Mouse (Mus musculus) frontal cortex, postnatal 10 days (tissue): ENCODE results near the gene Dhx30.
"Not testable (repeated sequence)": the region's sequence is repeated elsewhere in the genome, so short reads cannot be mapped to it uniquely, and the experiment has no call there.

Source experiments
- DNase-seq, 2 experiments: peaks; one replicate each; pipeline ENCODE4 v3.0.0; 2022; ENCODE audit warnings: low spot score in 2 of 2, mixed read lengths in 1 of 2

Gene Dhx30

GRCm38 (mm10) chr9:110094761-110095160 is 22.9 kb downstream of the Dhx30 start:
- no peak for DNase-seq

- no peak for DNase-seq
Measured at GRCm38 (mm10) chr9:110093303-110093702, 24.3 kb downstream of the Dhx30 start.

- no peak for DNase-seq
Measured at GRCm38 (mm10) chr9:110085693-110086092, 31.9 kb downstream of the Dhx30 start.

GRCm38 (mm10) chr9:110084201-110084964 is 33.2 kb downstream of the Dhx30 start:
- DNase-seq = no peak

GRCm38 (mm10) chr9:110081066-110081465 is 36.6 kb downstream of the Dhx30 start:
- no peak for DNase-seq

GRCm38 (mm10) chr9:110076468-110076867 is 41.2 kb downstream of the Dhx30 start:
- not testable (repeated sequence) for DNase-seq

GRCm38 (mm10) chr9:110071843-110072242 is 45.8 kb downstream of the Dhx30 start:
- peak; percentile 62 to 81 for DNase-seq

- DNase-seq = no peak
Measured at GRCm38 (mm10) chr9:110071011-110071410, 46.6 kb downstream of the Dhx30 start.

GRCm38 (mm10) chr9:110070358-110070757 is 47.3 kb downstream of the Dhx30 start:
- DNase-seq = no peak

GRCm38 (mm10) chr9:110068745-110069144 is 48.9 kb downstream of the Dhx30 start:
- DNase-seq = no peak

GRCm38 (mm10) chr9:110064641-110065040 is 53.0 kb downstream of the Dhx30 start:
- DNase-seq = no peak

GRCm38 (mm10) chr9:110062861-110063260 is 54.8 kb downstream of the Dhx30 start:
- DNase-seq = no peak

GRCm38 (mm10) chr9:110062405-110062804 is 55.2 kb downstream of the Dhx30 start:
- no peak for DNase-seq

- DNase-seq = no peak
Measured at GRCm38 (mm10) chr9:110060761-110061160, 56.9 kb downstream of the Dhx30 start.

GRCm38 (mm10) chr9:110057200-110057599 is 60.4 kb downstream of the Dhx30 start:
- no peak for DNase-seq

GRCm38 (mm10) chr9:110054781-110055180 is 62.8 kb downstream of the Dhx30 start:
- DNase-seq = no peak

- no peak for DNase-seq
Measured at GRCm38 (mm10) chr9:110054080-110054421, 63.6 kb downstream of the Dhx30 start.

GRCm38 (mm10) chr9:110053305-110054079 is 64.1 kb downstream of the Dhx30 start:
- peak; percentile 53 to 72 for DNase-seq

GRCm38 (mm10) chr9:110052951-110053304 is 64.7 kb downstream of the Dhx30 start:
- DNase-seq = peak in 1 of 2 experiments; percentile 37

- peak; percentile 78 for DNase-seq
Measured at GRCm38 (mm10) chr9:110051869-110052661, 65.6 kb downstream of the Dhx30 start.

GRCm38 (mm10) chr9:110051184-110051583 is 66.4 kb downstream of the Dhx30 start:
- DNase-seq = no peak

- no peak for DNase-seq
Measured at GRCm38 (mm10) chr9:110047857-110048256, 69.8 kb downstream of the Dhx30 start.
